Mouse (Mus musculus): Measurements from ENCODE around the gene Plcg1. TPM values are rescaled to one million over a fixed set of nuclear protein-coding genes. Genes with fewer than 3 reads are reported as not detected.

Plcg1 gene
- polyA plus RNA-seq, 1 experiment from 2014 or later, result 51.8 TPM

GRCm38 (mm10) chr2:160780154-160780833 is 49.2 kb downstream of the Plcg1 start:
- H3K9ac ChIP-seq, result no peak overlapping the region
- no peak overlapping the region for H3K4me2 ChIP-seq
- no peak overlapping the region for H3K27ac ChIP-seq
- no peaks in the 10 kb centered on the region for H3K4me1 ChIP-seq
- H3K27me3 ChIP-seq, result no peaks in the 10 kb centered on the region
- 89% methylated on average over 13 of the region's 13 CpGs for WGBS
- H3K4me3 ChIP-seq, result no peak overlapping the region
- no peaks in the 10 kb centered on the region for H3K9me3 ChIP-seq
- no peak for ATAC-seq (ENCODE audit: insufficient number of reproducible peaks, low FRiP score, low TSS enrichment, low read depth)
- H3K36me3 ChIP-seq, result peaks cover 32% of the 10 kb centered on the region

DNA sequence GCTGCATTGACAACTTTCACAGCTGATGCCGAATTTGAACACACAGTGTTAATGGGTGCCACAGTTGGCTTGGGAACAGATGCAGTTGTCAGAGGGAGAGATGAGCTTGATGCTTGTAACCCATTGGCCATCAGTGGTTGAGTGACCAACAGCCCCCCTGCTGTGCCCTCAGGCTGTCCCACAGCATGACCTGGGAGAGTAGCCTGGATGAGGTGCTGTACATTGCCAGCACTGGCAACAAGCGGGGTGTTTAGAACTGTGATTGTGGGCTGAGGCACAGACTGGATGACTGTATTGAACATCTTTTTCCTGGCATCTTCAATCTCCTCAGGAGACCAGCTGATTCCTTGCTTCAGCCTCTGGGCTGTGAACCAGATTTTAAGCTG is 49.7 kb downstream of the Plcg1 start:
- Histone ChIP-seq H3K9ac (no peak overlapping the region), H3K4me3 (no peak overlapping the region), H3K4me2 (no peak overlapping the region), H3K36me3 (peaks cover 32% of the 10 kb centered on the region), H3K9me3 (no peaks in the 10 kb centered on the region), H3K27me3 (no peaks in the 10 kb centered on the region), H3K4me1 (0 out of 2 replicates have a peak, but pooled peaks cover 1% of the 10 kb centered on the region), H3K27ac (no peak overlapping the region)
- no peak for ATAC-seq (ENCODE audit: insufficient number of reproducible peaks, low FRiP score, low TSS enrichment, low read depth)
- 91% methylated on average over 2 of the region's 2 CpGs for WGBS

DNA sequence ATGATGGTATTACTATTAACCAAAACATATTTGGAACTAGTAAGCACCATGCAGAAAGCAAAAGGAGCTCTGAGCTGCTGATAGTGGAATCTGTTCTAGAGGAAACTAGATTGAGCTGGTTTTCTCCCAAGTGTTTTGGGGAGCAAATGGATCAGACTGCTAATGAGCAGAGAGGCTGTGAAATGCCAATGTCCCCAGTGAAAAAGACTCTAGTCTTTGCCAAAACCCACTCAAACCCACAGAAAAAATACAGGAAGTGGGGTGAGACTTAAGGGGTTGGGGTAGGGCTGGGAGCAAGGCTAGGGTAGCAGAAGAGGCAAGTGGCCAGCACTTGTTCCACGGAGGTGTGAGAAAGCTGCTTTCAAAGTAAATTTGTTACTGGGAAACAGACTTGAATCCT is 55.2 kb downstream of the Plcg1 start:
- no peak for ATAC-seq (ENCODE audit: insufficient number of reproducible peaks, low FRiP score, low TSS enrichment, low read depth)
- no peak overlapping the region; the same call in 1 of the 2 replicates for H3K27ac ChIP-seq
- H3K4me1 ChIP-seq, result peaks cover 8% of the 10 kb centered on the region; the same call in 1 of the 2 replicates
- H3K9me3 ChIP-seq, result no peaks in the 10 kb centered on the region
- no peak overlapping the region for H3K4me2 ChIP-seq
- H3K4me3 ChIP-seq, result no peak overlapping the region
- peaks cover 8% of the 10 kb centered on the region; the same call in 1 of the 2 replicates for H3K36me3 ChIP-seq
- H3K27me3 ChIP-seq, result no peaks in the 10 kb centered on the region
- WGBS, result 46% methylated on average over 1 of the region's 1 CpGs
- H3K9ac ChIP-seq, result no peak overlapping the region

DNA sequence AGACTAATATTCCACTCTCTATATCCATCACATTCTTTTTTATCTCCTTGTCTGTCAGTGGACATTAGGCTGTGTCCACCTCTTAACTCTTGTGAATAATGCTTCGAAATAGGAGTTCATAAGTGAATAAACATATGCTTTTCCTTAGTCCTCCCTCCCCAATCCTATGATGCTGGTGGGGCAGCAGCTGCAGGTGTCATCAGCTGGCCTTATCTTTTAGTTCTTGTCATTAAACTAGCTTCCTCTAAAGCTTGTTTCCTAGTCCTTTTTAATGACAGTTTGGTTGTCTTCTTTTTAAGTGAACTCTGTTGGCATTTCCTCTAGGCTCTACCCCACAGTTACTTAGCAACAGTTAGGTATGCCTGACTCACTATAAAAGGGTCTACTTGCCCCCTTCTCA is 57.9 kb downstream of the Plcg1 start:
- no peaks in the 10 kb centered on the region for H3K27me3 ChIP-seq

GRCm38 (mm10) chr2:160789741-160790140 is 58.6 kb downstream of the Plcg1 start:
- peaks cover 8% of the 10 kb centered on the region; the same call in 1 of the 2 replicates for H3K4me1 ChIP-seq
- no peaks in the 10 kb centered on the region for H3K36me3 ChIP-seq
- H3K4me3 ChIP-seq, result no peak overlapping the region
- H3K27ac ChIP-seq, result no peak overlapping the region
- no peaks in the 10 kb centered on the region for H3K27me3 ChIP-seq
- no peak for ATAC-seq (ENCODE audit: insufficient number of reproducible peaks, low FRiP score, low TSS enrichment, low read depth)
- H3K9ac ChIP-seq, result no peak overlapping the region
- H3K9me3 ChIP-seq, result no peaks in the 10 kb centered on the region
- H3K4me2 ChIP-seq, result no peak overlapping the region

More for the DNA sequence above, 57.9 kb downstream of the Plcg1 start:
- ATAC-seq (ENCODE audit: insufficient number of reproducible peaks, low FRiP score, low TSS enrichment, low read depth), result no peak
- peaks cover 8% of the 10 kb centered on the region; the same call in 1 of the 2 replicates for H3K4me1 ChIP-seq
- no peak overlapping the region for H3K27ac ChIP-seq
- no peaks in the 10 kb centered on the region for H3K9me3 ChIP-seq
- H3K9ac ChIP-seq, result no peak overlapping the region
- no peak overlapping the region for H3K4me2 ChIP-seq
- no peaks in the 10 kb centered on the region for H3K36me3 ChIP-seq
- no peak overlapping the region for H3K4me3 ChIP-seq
- WGBS, result 80% methylated on average over 1 of the region's 1 CpGs

DNA sequence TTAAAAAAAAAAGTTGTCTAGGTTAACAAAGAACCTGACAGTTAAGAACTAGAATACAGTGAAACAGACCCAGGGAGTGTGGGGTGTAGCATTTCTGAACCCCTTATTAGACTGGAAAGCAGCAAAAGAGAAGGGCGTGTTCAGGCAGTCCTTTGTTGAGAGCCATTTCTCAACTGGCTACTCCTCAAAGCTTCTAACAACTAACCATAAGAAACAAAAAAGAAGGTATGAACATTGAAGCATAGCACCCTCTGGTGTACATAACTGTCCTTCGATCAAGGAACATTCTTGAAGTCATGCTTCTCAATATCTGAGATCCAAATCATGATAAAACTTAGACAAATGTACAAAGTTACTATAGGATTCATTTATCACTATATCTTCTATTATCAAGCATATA is 62.0 kb downstream of the Plcg1 start:
- 69% methylated on average over 2 of the region's 2 CpGs for WGBS
- Histone ChIP-seq H3K27ac (no peak overlapping the region), H3K27me3 (no peaks in the 10 kb centered on the region), H3K4me3 (no peak overlapping the region), H3K4me2 (no peak overlapping the region), H3K36me3 (no peaks in the 10 kb centered on the region), H3K4me1 (no peaks in the 10 kb centered on the region), H3K9ac (no peak overlapping the region), H3K9me3 (no peaks in the 10 kb centered on the region)
- ATAC-seq (ENCODE audit: insufficient number of reproducible peaks, low FRiP score, low TSS enrichment, low read depth), result no peak

DNA sequence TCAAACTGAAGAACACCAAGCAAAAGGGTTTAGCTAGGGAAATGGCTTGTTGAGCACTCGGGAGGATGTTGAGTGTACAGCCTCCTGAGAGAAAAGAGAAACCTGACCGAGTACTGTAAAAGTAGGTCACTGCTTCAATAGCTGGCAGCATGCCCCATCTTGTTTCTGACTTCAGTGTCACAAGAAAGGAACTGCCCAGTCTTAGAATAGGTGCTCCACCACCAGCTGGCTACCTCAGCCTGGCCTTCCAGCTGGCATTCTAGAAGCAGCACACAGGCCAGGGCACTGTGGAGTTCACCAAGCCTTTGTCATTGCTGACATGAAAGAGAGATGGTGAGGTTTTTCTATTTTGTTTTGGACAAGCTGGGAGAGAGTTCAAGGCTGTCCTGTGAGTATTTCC is 65.9 kb downstream of the Plcg1 start:
- Histone ChIP-seq H3K4me1 (no peaks in the 10 kb centered on the region), H3K9me3 (no peaks in the 10 kb centered on the region), H3K4me2 (no peak overlapping the region), H3K9ac (no peak overlapping the region), H3K36me3 (no peaks in the 10 kb centered on the region), H3K27ac (no peak overlapping the region), H3K4me3 (no peak overlapping the region), H3K27me3 (no peaks in the 10 kb centered on the region)
- 52% methylated on average over 2 of the region's 2 CpGs for whole genome bisulfite sequencing
- no peak for ATAC-seq (ENCODE audit: insufficient number of reproducible peaks, low FRiP score, low TSS enrichment, low read depth)

- Histone ChIP-seq H3K9ac (no peak overlapping the region), H3K4me3 (no peak overlapping the region), H3K27me3 (no peaks in the 10 kb centered on the region), H3K4me1 (no peaks in the 10 kb centered on the region), H3K9me3 (no peaks in the 10 kb centered on the region), H3K27ac (no peak overlapping the region), H3K4me2 (no peak overlapping the region), H3K36me3 (no peaks in the 10 kb centered on the region)
- WGBS, result 79% methylated on average over 1 of the region's 1 CpGs
- no peak for ATAC-seq (ENCODE audit: insufficient number of reproducible peaks, low FRiP score, low TSS enrichment, low read depth)
These were observed 67.1 kb downstream of the Plcg1 start for GRCm38 (mm10) chr2:160798206-160798605.

- Histone ChIP-seq H3K9me3 (no peaks in the 10 kb centered on the region), H3K4me1 (0 out of 2 replicates have a peak, but pooled peaks cover under 1% of the 10 kb centered on the region), H3K27ac (no peak overlapping the region), H3K27me3 (no peaks in the 10 kb centered on the region), H3K4me3 (no peak overlapping the region), H3K9ac (no peak overlapping the region), H3K4me2 (no peak overlapping the region), H3K36me3 (no peaks in the 10 kb centered on the region)
- ATAC-seq (ENCODE audit: insufficient number of reproducible peaks, low FRiP score, low TSS enrichment, low read depth), result no peak
- WGBS, result 80% methylated on average over 1 of the region's 1 CpGs
These were observed 69.9 kb downstream of the Plcg1 start for GRCm38 (mm10) chr2:160800967-160801366.

GRCm38 (mm10) chr2:160802326-160802725 is 71.2 kb downstream of the Plcg1 start:
- Histone ChIP-seq H3K9ac (no peak overlapping the region), H3K27me3 (no peaks in the 10 kb centered on the region), H3K4me1 (peaks cover 5% of the 10 kb centered on the region; the same call in 1 of the 2 replicates), H3K4me2 (no peak overlapping the region), H3K9me3 (no peaks in the 10 kb centered on the region), H3K36me3 (no peaks in the 10 kb centered on the region), H3K4me3 (no peak overlapping the region), H3K27ac (no peak overlapping the region)
- ATAC-seq (ENCODE audit: insufficient number of reproducible peaks, low FRiP score, low TSS enrichment, low read depth), result no peak
- WGBS, result 61% methylated on average over 3 of the region's 3 CpGs

DNA sequence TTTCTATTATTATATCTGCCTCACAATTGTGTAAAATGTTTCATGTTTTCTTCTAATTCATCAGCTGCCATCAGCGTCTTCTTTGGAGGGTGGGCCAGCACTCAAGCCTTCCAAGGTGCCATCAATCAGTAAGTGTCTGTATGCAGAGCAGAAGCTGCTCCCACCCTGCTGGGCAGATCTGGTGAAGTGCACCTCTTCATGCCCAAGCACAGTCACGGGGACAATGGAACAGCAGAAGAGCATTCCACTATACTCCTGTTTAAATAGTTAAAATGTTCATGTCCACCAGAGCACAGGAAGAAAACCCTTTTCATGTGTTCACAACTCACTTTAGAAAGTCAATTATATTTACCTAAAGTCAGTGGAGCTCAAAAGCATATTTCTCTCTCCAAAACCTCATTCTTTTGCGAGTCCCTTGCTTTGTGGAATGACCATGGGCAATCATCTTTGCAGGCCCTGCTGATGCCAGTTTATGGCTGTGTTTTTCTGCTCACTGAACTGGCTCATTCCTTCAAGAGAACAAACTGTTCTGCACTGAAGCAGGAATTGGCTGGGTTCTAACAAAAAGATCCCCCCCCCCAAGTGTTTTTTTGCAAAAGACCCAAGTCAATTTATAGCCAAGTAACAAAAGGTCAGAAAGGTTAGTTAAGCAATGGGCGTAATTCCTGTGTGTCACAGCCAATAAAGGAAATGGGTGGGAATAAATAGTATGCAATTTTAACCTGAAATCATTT is 73.9 kb downstream of the Plcg1 start:
- no peak overlapping the region for H3K27ac ChIP-seq
- H3K4me2 ChIP-seq, result no peak overlapping the region
- 48% methylated on average over 4 of the region's 4 CpGs for WGBS
- H3K27me3 ChIP-seq, result no peaks in the 10 kb centered on the region
- H3K36me3 ChIP-seq, result no peaks in the 10 kb centered on the region
- peaks cover 5% of the 10 kb centered on the region; the same call in 1 of the 2 replicates for H3K4me1 ChIP-seq
- no peak for ATAC-seq (ENCODE audit: insufficient number of reproducible peaks, low FRiP score, low TSS enrichment, low read depth)
- H3K4me3 ChIP-seq, result no peak overlapping the region
- H3K9ac ChIP-seq, result no peak overlapping the region
- no peaks in the 10 kb centered on the region for H3K9me3 ChIP-seq

GRCm38 (mm10) chr2:160806091-160806521 is 75.0 kb downstream of the Plcg1 start:
- Histone ChIP-seq H3K4me2 (no peak overlapping the region), H3K27me3 (no peaks in the 10 kb centered on the region), H3K27ac (0 out of 2 replicates have a peak overlapping the region, but pooled peaks have one; percentile 2), H3K4me3 (no peak overlapping the region), H3K9me3 (no peaks in the 10 kb centered on the region), H3K4me1 (peaks cover 5% of the 10 kb centered on the region; the same call in 1 of the 2 replicates), H3K36me3 (no peaks in the 10 kb centered on the region), H3K9ac (no peak overlapping the region)
- 37% methylated on average over 3 of the region's 3 CpGs for WGBS
- no peak for ATAC-seq (ENCODE audit: insufficient number of reproducible peaks, low FRiP score, low TSS enrichment, low read depth)
